Mouse (Mus musculus) heart, adult 11 months (tissue): ENCODE measurements around the gene Map4k3.
"Not testable (repeated sequence)": the region's sequence is repeated elsewhere in the genome, so short reads cannot be mapped to it uniquely, and the experiment has no call there.

Experiments used
- DNase-seq: peaks from one replicate; pipeline ENCODE4 v3.0.0; 2022

Map4k3 gene

GRCm38 (mm10) chr17:80560669-80561401, 167.4 kb downstream of the Map4k3 start:
- peak; percentile 92 for DNase-seq

GRCm38 (mm10) chr17:80559745-80560144, 168.5 kb downstream of the Map4k3 start:
- no peak for DNase-seq

GRCm38 (mm10) chr17:80559050-80559449, 169.2 kb downstream of the Map4k3 start:
- no peak for DNase-seq

DNA sequence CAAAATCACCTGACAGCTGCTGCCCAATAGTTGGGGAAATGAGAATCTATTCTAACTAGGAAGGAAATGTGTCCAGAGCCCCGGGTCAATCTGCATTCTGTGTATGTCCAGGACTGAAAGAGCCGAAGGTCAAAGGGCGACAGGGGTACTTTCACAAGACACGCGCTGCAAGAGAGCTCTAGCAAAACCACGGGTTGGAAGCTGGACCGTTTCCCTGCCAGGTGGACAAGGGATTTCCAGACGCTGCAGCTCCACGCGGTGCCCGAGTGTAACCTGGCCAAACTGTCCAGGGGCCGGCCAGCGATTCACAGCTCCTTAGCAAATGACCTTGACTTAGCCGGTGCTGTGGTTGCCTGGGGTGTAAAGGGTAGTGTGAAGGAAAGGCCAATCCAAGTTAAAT, 169.7 kb downstream of the Map4k3 start:
- no peak for DNase-seq

DNA sequence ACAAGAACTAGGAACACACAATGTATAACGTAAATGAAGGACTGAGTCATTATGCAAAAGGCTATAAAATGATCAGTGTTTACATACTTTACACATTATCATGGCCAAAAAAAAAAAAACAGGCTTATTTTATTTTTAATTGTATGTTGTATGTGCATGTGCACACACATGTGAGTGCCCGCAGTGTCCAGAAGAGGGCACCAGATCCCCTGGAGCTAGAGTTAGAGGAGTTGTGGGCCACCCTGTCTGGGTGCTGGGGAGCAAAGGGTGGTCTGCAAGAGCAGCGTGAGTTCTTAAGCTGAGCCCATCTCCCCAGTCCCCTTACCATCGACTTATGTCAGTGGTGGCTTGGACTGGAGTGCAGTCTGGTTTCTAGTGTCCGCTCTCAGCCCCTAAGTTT, 170.8 kb downstream of the Map4k3 start:
- no peak for DNase-seq

DNA sequence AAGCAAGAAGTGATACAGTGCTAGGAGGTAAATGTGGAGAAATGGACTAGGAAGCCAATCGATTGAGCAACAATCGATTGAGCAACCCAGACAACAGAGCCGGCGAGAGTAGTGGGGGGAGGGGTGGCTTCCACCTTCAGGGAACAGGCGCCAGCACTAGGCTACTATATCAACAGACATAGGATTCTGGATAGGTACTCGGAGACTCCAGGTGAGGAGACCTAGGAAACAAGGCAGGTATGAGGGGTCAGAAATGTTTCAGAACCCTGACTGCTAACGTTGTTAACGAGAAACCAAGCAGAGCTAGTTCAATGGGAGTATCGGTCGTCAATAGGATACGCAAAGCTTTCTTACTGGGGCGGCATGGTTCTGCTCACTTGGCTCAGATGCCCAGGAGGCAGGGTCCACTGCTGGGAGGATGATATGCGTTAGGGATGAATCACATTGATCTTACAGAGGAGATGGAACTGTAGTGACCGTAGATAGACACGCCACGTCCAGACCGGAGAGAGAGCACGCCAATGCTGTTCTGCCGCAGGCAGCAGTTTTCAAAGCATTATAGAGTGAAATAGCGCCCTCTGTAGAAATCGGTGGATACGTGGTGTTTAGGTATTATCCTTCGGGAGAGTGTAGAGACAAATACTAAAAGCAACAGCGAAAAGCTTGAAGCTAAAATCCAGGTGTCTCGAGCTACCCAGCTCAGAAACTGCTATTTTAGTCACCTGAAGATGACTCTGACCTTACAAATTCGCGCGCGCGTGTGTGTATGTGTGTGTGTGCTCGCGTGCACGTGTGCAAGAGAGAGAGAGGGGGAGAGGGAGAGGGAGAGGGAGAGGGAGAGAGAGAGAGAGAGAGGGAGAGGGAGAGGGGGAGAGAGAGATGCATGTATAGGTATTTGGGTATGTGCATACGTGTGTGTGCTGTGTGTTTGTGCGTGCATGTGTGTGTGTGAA, 174.7 kb downstream of the Map4k3 start:
- DNase-seq: peak; percentile 96

GRCm38 (mm10) chr17:80552653-80553052, 175.6 kb downstream of the Map4k3 start:
- no peak for DNase-seq

GRCm38 (mm10) chr17:80550981-80551380, 177.3 kb downstream of the Map4k3 start:
- DNase-seq: peak; percentile 76

DNA sequence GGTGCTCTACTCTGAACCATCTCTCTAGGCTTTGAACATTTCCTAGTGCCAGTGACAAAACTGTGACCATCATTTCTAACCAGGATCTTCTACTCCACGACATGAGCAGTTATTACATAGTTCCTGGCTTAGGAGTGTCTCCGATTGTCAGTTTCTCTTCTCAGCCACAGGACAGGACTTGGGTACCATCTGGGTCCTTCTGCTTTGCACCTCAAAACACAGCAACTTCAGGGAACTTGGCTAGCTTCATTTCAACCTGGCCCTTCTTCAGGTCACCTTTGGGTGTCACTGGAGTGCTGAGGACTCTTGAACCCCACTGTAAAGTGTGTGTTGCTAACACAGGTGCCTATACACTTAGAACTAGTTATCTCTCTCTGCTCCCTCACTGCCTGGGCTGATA, 181.4 kb downstream of the Map4k3 start:
- DNase-seq: peak; percentile 58

DNA sequence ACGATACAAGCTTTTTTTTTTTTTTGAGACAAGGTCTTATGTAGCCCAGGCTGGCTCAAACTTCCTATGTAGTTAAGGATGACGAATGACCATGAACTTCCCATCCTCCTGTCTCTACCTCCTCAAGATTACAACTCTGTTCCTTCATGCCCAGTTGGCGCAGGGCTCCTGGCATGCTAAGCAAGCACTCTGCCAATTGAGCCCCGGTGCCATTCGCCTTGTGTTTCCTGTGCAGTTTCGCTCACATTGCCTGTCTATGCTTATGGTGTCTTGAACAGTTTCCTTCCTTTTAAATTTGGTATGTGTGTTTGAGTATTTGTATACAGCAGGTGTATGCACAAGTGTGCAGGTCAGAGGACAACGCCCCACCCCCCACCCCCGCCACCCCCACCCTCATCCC, 182.1 kb downstream of the Map4k3 start:
- DNase-seq: peak; percentile 68

DNA sequence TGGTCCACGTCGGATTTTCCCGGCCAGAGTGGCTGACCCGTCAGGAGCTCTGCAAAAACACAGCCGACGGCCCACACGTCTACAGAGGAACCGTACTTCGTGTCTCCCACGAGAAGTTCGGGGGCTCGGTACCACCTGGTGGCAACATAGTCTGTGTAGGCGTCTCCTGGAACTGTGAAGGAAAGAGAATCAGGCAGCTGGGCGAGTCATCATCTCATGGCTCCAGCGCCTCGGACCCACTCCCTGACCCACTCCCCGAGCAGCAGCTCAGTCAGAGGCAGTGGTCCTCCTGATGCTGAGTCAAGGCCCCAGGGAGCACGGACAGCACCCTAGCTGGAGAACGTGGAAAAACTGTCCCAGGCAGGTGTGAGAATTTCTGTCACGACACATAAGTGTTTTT, 184.6 kb downstream of the Map4k3 start:
- DNase-seq: peak; percentile 76

GRCm38 (mm10) chr17:80537136-80537535, 191.1 kb downstream of the Map4k3 start:
- peak; percentile 61 for DNase-seq

DNA sequence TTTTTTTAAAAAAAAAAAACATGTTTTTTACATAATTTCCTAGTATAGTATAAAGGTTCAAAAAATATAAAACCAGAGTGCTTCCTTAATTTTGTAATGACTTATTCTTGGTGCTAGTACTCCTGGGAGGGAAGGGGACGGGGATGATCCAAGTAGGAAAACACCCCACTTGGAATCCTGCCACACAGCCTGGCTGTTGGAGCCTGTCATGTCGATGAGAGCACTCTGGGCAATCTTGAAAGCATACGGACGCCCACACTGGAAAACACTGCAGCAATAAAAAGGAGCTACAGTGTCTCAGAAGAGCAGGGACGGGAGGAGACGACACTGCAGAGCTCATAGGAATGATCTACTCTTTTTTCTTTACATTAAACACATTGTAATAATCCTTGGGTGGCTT, 192.7 kb downstream of the Map4k3 start:
- peak; percentile 63 for DNase-seq

DNA sequence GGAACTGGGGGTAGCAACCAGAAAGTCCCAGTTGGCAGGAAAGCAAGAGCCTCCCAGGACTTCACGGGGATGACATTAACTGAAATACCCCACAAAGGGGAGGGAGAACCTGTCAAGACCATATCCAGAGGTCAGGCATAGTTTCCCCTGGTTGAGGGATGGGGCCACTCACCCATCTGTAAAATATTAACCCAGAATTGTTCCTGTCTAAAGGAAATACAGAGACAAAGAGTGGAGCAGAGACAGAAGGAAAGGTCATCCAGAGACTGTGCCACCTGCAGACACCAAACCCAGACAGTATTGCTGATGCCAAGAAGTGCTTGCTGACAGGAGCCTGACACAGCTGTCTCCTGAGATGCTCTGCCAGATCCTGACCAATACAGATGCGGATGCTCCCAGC, 196.9 kb downstream of the Map4k3 start:
- DNase-seq: not testable (repeated sequence)
